In the genomic region with DNA sequence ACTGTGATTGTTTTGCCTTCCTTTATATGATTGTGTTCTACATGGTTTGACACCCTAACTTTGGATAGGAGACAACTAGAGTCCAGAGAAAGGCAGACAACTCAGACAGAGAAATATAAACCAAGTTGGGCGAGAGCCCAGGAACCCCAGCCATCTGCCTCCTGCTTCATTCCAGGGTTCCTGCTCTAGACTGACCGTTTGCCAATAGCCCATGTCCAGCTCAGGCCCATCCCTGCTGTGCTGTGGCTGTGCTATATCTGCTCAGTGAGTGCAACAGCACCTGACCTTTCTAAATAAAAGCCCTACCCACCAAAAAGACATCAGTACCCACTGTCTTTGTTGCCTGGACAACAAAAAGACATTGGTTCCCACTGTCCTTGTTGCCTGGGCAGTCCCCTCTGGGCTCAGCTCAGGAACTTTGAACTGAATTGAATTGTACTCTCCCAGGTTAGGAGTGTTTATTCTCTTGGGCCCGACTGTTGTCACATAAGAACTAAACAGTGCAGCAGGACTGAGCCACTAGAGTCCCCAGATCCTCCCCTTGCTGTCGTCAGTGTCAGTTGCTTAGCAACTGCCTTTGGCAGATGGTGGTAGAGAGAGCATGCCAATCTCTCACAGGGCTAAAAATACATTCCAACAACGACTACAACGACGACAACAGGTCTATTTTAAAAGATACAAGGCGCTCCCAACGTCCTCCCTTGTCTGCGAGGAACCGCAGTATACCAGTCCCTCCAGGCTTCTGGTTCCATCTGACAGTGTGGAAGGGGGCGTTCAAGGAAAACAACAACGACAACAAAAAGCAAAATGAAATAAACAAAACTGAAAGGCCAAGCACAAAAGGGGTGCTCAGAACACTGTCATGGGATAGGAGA, we compare ENCODE assay signal across 7 mouse cellular contexts. TPM values are rescaled to one million over a fixed set of nuclear protein-coding genes. Genes with fewer than 3 reads are reported as not detected.
DNase-seq lines count a peak whose midpoint lies in the region; ATAC-seq lines count a peak whose summit lies in the region.

No protein-coding gene starts in this region.

- H3K4me3 ChIP-seq in hindbrain, embryonic 14.5 days (replicated peaks; ENCODE audit: low read length) = no peak overlapping the region
- H3K4me3 ChIP-seq in lung, embryonic 15.5 days = no peak overlapping the region

- peak; percentile 77 for ATAC-seq in hindbrain, embryonic 14.5 days (ENCODE audit: low FRiP score)
- peak; percentile 44; the same call in 1 of the 2 replicates for ATAC-seq in lung, embryonic 15.5 days (ENCODE audit: borderline replicate concordance, extremely low read depth, low FRiP score, low TSS enrichment)
- ATAC-seq in erythroblast, adult 5-6 weeks (replicated peaks; ENCODE audit: low FRiP score, poor library complexity, severe bottlenecking) = no peak

- WGBS in hindbrain, embryonic 14.5 days = 24% methylated on average over 13 of the region's 13 CpGs
- 40% methylated on average over 13 of the region's 13 CpGs for WGBS in lung, embryonic 15.5 days

- H3K36me3 ChIP-seq in hindbrain, embryonic 14.5 days (replicated peaks; ENCODE audit: control insufficient read depth, insufficient read depth) = no peaks in the 10 kb centered on the region
- no peaks in the 10 kb centered on the region for H3K36me3 ChIP-seq in lung, embryonic 15.5 days

- peaks cover 49% of the 10 kb centered on the region for H3K4me1 ChIP-seq in hindbrain, embryonic 14.5 days (replicated peaks; ENCODE audit: control insufficient read depth, insufficient read depth, low read length)
- H3K4me1 ChIP-seq in lung, embryonic 15.5 days = peaks cover 30% of the 10 kb centered on the region

- H3K27me3 ChIP-seq in hindbrain, embryonic 14.5 days (ENCODE audit: control insufficient read depth, insufficient read depth, low read length) = no peaks in the 10 kb centered on the region
- no peaks in the 10 kb centered on the region for H3K27me3 ChIP-seq in lung, embryonic 15.5 days

- peak; percentile 33 for DNase-seq in adrenal gland, postnatal 25 days
- DNase-seq in cerebellum, adult 9-11 months = peak; percentile 96
- DNase-seq in gastrocnemius, adult 8-10 months (ENCODE audit: low spot score in 2 of 2) = peak; percentile 36 to 52
- peak; percentile 78 for DNase-seq in hindbrain, embryonic 14.5 days (ENCODE audit: low spot score)
- peak; percentile 91 for DNase-seq in right cerebral cortex, adult 18-20 months

- H3K27ac ChIP-seq in hindbrain, embryonic 14.5 days = peak overlapping the region; percentile 90
- H3K27ac ChIP-seq in lung, embryonic 15.5 days = peak overlapping the region; percentile 87

- no peaks in the 10 kb centered on the region for H3K9me3 ChIP-seq in hindbrain, embryonic 14.5 days (ENCODE audit: control insufficient read depth, low read length)
- peaks cover 3% of the 10 kb centered on the region; the same call in 1 of the 2 replicates for H3K9me3 ChIP-seq in lung, embryonic 15.5 days

- H3K9ac ChIP-seq in hindbrain, embryonic 14.5 days = 0 out of 2 replicates have a peak overlapping the region, but pooled peaks have one; percentile 12
- H3K9ac ChIP-seq in lung, embryonic 15.5 days = no peak overlapping the region

- H3K4me2 ChIP-seq in hindbrain, embryonic 14.5 days (replicated peaks) = peak overlapping the region; percentile 18; the same call in 1 of the 2 replicates
- no peak overlapping the region for H3K4me2 ChIP-seq in lung, embryonic 15.5 days

RNA-seq across cellular contexts. Expression of gene Ces5a, which starts 33.9 kb away (rescaled TPM):
- not detected in 2 replicates for total RNA-seq in adrenal gland, postnatal 25 days (2021)
- under 1 TPM in 3 of 4 experiments, not detected in 1; 0.20 to 0.86 (median 0.22) TPM for total RNA-seq in gastrocnemius, adult 8-10 months (2022)
- 0.56 and 1.5 TPM in 2 replicates for polyA plus RNA-seq in hindbrain, embryonic 14.5 days (2014; fragmentation: Nextera tagmentation; extraction: Ambion mirVana)
- not detected in 2 replicates for polyA plus RNA-seq in lung, embryonic 15.5 days (2015; fragmentation: Nextera tagmentation; extraction: Ambion mirVana)
- not detected in 2 replicates for total RNA-seq in erythroblast, adult 5-6 weeks (2015; ENCODE audit: low replicate concordance)
- total RNA-seq in erythroblast, adult 5-6 weeks (2017; ENCODE audit: low replicate concordance) = 0.26 TPM in 1 of 2 replicates, not detected in the other

Comparison
In these comparisons a context has a peak if more than half of its experiments do, and no peak if none do; other contexts are left out.
1. DNase-seq: peak in every context shown above with its lines; median percentile 96 in cerebellum, adult 9-11 months; 91 in right cerebral cortex, adult 18-20 months; 78 in hindbrain, embryonic 14.5 days; 44 in gastrocnemius, adult 8-10 months; 33 in adrenal gland, postnatal 25 days.